Mouse (Mus musculus): ENCODE measurements around the gene Kcnip2. TPM values are rescaled to one million over a fixed set of nuclear protein-coding genes. Genes with fewer than 3 reads are reported as not detected.

The Kcnip2 gene
- 0.40 and 0.51 TPM in 2 replicates for polyA plus RNA-seq (2016; fragmentation: Nextera tagmentation; extraction: Ambion mirVana)

DNA sequence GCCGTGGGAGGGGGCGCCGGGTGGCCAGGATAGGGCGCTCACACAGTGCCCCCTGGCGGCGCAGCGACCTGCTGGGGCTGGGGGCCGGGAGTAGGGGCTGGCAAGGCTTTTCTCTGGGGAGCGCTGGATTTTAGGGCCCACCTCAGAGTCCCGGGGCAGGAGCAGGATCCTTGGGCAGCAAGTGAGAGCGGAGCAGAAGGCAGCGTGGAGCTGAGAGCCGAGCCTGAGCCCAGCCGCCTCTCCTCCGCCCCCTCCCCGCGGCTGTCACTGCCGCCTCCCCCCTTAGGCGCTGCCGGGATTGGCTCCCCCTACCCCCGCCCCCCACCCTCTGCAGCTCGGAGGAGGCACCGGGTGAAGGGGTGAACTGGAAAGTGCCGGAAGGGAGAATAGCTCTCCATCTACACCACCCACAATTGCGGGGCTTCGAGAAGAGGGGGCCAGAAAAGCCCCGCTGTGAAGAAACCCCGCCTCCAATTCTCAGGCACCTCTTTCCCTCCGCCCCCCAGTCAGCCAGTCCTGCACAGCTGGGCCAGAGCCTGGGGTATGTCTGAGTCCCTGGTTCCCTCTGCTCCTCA, at the start of gene Kcnip2:
TSS of gene Kcnip2 (minus strand) at position 231 of the 575 bp plus-strand sequence.
- Histone ChIP-seq H3K4me1 (replicated peaks) (peaks cover 44% of the 10 kb centered on the region), H3K4me2 (peak within 1 kb of the TSS; percentile 81), H3K4me3 (replicated peaks) (peak within 1 kb of the TSS; percentile 40), H3K36me3 (peaks cover 27% of the 10 kb centered on the region), H3K9me3 (no peaks in the 10 kb centered on the region), H3K27ac (0 out of 2 replicates have a peak within 1 kb of the TSS, but pooled peaks have one; percentile 7), H3K27me3 (peaks cover 57% of the 10 kb centered on the region), H3K9ac (replicated peaks) (peak within 1 kb of the TSS; percentile 54)
- peak; percentile 43 for ATAC-seq (ENCODE audit: insufficient number of reproducible peaks, insufficient read depth, low FRiP score, low TSS enrichment, low read depth)
- 0% methylated on average over 25 of the region's 29 CpGs for WGBS

DNA sequence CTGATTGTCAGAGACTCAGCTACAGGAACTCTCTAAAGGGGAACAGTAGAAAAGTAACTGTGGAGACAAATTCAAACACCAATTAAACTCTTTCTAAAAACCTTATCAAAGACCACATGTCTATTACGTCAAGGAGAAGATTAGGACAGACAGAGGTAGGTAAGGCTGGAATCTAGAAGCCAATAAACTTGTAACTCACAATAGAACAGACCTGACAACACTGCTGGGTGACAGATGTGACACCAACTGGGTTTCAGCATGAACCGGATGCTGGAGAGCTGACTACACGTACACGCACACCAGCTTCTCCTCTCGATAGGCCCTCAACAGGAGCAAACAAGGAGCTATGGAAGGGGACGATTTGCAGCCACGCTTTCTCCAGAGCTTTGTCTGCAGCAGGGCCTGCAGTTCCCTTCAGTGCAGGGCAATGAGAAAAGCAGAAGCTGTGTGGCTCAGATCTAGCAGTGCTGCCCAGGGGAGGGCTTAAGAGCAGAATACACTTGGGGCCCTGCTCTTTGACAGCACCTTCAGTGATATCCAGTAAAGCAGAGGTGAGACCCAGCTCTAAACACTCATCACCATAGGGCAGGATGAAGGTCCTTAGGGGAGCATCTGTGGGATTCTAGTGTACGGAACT, 39.5 kb upstream of the Kcnip2 start:
- H3K4me1 ChIP-seq (replicated peaks) = 0 out of 2 replicates have a peak, but pooled peaks cover 12% of the 10 kb centered on the region
- H3K9me3 ChIP-seq = no peaks in the 10 kb centered on the region
- H3K4me3 ChIP-seq (replicated peaks) = no peak overlapping the region
- no peak overlapping the region for H3K9ac ChIP-seq (replicated peaks)
- no peak for ATAC-seq (ENCODE audit: insufficient number of reproducible peaks, insufficient read depth, low FRiP score, low TSS enrichment, low read depth)
- H3K27me3 ChIP-seq = no peaks in the 10 kb centered on the region
- H3K4me2 ChIP-seq = no peak overlapping the region
- H3K36me3 ChIP-seq = no peaks in the 10 kb centered on the region
- 0 out of 2 replicates have a peak overlapping the region, but pooled peaks have one; percentile 19 for H3K27ac ChIP-seq
- WGBS = 59% methylated on average over 8 of the region's 8 CpGs

DNA sequence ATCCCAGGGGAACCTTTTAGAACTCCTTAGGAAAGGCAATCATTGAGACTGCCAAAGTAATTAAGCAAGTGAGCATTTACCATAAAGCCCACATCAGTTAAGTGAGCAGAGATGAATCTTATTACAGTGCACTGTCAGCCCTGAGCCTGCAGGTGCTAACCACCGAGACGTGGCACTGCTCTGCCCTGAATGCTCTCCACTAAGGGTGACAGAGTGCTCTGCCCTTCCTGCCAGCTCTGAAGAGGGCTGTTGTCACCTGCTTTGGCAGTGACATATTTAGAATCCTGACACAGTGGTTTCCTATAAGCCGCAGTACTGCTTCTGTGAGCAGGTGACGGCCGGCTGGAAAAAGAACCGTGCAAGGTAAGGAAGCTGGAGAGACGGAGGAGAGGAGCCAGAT, 38.7 kb upstream of the Kcnip2 start:
- H3K4me1 ChIP-seq (replicated peaks) = 0 out of 2 replicates have a peak, but pooled peaks cover 12% of the 10 kb centered on the region
- no peaks in the 10 kb centered on the region for H3K9me3 ChIP-seq
- WGBS = 80% methylated on average over 7 of the region's 7 CpGs
- no peak for ATAC-seq (ENCODE audit: insufficient number of reproducible peaks, insufficient read depth, low FRiP score, low TSS enrichment, low read depth)
- no peak overlapping the region for H3K4me2 ChIP-seq
- no peaks in the 10 kb centered on the region for H3K27me3 ChIP-seq
- no peak overlapping the region for H3K4me3 ChIP-seq (replicated peaks)
- H3K27ac ChIP-seq = no peak overlapping the region
- H3K36me3 ChIP-seq = no peaks in the 10 kb centered on the region
- H3K9ac ChIP-seq (replicated peaks) = no peak overlapping the region

DNA sequence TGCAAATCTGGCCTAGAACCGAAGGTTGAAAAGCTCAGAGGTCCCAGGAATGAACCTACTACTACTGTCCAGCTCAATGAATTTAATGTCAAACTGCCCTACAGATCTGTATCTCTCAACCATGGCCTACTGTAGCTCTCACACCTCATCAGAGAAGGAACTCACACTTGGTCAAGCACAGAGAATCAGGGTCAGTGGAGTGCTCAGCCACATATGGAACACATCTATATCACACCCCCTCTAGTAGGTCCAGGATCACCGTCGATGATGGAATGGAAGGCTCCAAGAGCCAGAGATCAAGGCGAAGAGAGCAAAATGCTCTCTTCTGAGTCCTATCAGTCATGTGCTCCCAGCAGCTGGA, 31.9 kb upstream of the Kcnip2 start:
- 73% methylated on average over 4 of the region's 4 CpGs for WGBS
- Histone ChIP-seq H3K36me3 (no peaks in the 10 kb centered on the region), H3K4me2 (no peak overlapping the region), H3K9ac (replicated peaks) (no peak overlapping the region), H3K9me3 (no peaks in the 10 kb centered on the region), H3K4me1 (replicated peaks) (peaks cover 15% of the 10 kb centered on the region), H3K27me3 (no peaks in the 10 kb centered on the region), H3K27ac (peak overlapping the region; percentile 59; the same call in 1 of the 2 replicates), H3K4me3 (replicated peaks) (no peak overlapping the region)
- no peak for ATAC-seq (ENCODE audit: insufficient number of reproducible peaks, insufficient read depth, low FRiP score, low TSS enrichment, low read depth)

DNA sequence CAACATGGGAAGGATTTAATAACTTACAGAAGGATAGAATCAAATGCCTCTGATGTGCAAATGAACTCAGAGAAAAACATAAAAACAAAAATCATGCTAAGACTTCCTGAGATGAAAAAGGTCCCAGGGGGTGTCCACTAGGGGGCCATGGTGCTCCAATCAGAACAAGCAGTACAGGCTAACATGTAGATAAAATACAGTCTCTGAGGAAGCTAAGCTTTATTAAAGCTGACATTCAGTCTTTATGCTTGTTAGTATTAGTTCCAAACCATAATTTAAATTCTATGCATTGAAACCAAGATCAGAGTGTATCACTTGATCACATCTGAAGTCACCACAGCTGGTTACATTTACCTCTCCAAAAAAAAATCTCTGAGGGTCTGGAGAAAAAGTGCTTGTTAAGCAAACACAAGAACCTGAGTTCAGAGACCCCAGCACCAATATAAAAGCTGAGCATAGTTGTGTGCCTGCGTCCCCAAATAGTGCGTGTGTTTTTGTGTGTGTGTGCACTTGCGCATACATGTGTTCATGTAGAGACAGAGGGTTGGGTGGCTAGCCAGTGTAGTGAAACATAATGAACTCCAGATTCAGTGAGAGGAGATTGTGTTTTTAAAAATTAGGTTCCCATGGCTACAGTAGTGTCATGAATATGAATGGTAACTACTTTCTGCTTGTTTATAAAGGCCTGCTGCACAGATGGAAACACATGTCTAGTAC, 31.3 kb upstream of the Kcnip2 start:
- no peak for ATAC-seq (ENCODE audit: insufficient number of reproducible peaks, insufficient read depth, low FRiP score, low TSS enrichment, low read depth)
- 64% methylated on average over 3 of the region's 3 CpGs for WGBS
- Histone ChIP-seq H3K4me3 (replicated peaks) (no peak overlapping the region), H3K9me3 (no peaks in the 10 kb centered on the region), H3K27ac (no peak overlapping the region), H3K4me1 (replicated peaks) (peaks cover 15% of the 10 kb centered on the region), H3K36me3 (no peaks in the 10 kb centered on the region), H3K9ac (replicated peaks) (no peak overlapping the region), H3K4me2 (no peak overlapping the region), H3K27me3 (no peaks in the 10 kb centered on the region)

DNA sequence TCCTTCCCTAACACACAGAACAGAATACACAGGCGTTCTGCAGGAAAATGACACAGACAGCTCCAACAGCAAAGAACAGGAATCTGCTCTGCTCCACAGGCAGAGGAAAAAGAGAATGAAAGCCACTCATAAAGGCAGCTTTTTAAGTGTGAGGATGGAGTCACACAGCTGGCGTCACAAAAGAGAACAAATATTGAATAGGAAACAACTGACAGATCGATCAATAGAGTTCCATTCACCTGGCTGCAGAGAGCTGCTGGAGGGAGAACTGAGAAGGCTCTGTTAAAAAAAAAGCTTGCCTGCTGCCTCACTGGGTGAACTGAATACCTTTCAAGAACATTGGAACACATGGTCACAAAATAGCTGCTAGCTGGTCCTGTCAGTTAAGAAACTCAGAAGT, 28.3 kb upstream of the Kcnip2 start:
- no peak overlapping the region for H3K4me3 ChIP-seq (replicated peaks)
- no peak overlapping the region for H3K4me2 ChIP-seq
- ATAC-seq (ENCODE audit: insufficient number of reproducible peaks, insufficient read depth, low FRiP score, low TSS enrichment, low read depth) = no peak
- no peaks in the 10 kb centered on the region for H3K9me3 ChIP-seq
- H3K4me1 ChIP-seq (replicated peaks) = peaks cover 15% of the 10 kb centered on the region
- H3K36me3 ChIP-seq = no peaks in the 10 kb centered on the region
- WGBS = 81% methylated on average over 3 of the region's 3 CpGs
- H3K9ac ChIP-seq (replicated peaks) = no peak overlapping the region
- H3K27me3 ChIP-seq = no peaks in the 10 kb centered on the region
- H3K27ac ChIP-seq = no peak overlapping the region

DNA sequence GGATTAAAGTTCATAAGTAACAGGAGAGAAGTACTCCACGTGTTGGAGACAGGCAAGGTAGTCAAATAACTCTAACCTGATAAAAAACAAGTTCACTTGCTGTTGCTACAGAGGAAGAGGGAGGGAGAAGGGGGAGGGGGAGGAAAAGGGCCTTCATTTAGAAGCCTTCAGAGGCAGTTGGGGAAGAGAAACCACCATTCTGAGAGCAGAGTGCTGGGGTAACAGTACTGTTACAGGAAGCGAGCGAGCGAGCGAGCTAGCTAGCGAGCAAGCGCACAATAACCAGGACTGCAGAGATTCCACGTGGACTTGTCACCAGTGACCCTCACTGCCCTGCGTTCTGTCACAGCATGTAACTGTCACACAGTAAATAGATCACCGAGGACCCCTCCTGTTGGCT, 27.6 kb upstream of the Kcnip2 start:
- H3K27me3 ChIP-seq = no peaks in the 10 kb centered on the region
- no peaks in the 10 kb centered on the region for H3K36me3 ChIP-seq
- no peak overlapping the region for H3K27ac ChIP-seq
- H3K4me1 ChIP-seq (replicated peaks) = peaks cover 15% of the 10 kb centered on the region
- 48% methylated on average over 10 of the region's 10 CpGs for WGBS
- H3K9ac ChIP-seq (replicated peaks) = no peak overlapping the region
- ATAC-seq (ENCODE audit: insufficient number of reproducible peaks, insufficient read depth, low FRiP score, low TSS enrichment, low read depth) = no peak
- no peak overlapping the region for H3K4me2 ChIP-seq
- no peak overlapping the region for H3K4me3 ChIP-seq (replicated peaks)
- no peaks in the 10 kb centered on the region for H3K9me3 ChIP-seq

DNA sequence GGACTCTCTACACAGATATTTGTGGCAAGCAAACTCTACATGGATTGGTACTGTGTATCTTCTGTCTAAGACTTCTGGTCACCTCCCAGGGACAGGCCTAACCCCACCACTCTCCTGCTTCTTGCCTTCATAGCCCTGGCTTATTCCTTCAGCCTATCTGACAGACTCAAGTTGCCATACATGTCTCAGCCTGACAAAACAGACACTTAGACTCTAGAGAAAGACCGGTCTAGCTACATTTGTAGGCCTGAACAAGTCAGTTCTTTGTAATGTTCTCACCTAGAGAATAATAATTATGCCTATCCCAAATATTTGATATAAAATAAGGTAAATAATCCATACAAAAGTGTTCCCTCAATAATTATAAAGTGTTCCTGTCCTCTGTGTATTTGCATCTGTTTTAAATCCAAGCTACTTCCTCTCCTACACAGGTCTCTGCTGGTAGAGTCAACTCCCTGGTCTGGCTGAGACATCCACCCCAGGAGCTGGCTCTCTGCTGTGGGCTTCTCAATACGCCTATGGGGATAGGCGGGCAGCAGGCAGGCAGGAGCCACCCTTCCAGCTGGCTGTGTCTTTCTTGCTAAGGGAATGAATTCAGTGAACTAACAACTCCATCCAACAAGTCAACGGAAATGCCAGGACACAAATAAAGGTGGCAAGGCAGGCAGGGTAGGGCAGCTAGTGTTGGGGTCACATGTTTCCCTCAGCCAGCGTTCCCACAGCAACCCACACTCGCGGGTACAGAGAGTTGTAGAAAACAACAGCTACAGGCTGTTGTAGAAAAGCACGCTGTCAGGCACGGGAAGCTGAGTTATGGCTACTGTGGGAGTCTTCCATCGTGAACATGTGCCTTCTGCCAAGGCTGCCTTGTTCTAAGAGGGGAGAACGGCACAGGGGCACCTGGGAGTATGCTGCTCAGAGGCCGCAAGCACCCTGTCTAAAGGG, 21.5 kb upstream of the Kcnip2 start:
- Histone ChIP-seq H3K9me3 (no peaks in the 10 kb centered on the region), H3K4me2 (no peak overlapping the region), H3K27me3 (no peaks in the 10 kb centered on the region), H3K36me3 (no peaks in the 10 kb centered on the region), H3K27ac (no peak overlapping the region), H3K9ac (replicated peaks) (no peak overlapping the region), H3K4me3 (replicated peaks) (no peak overlapping the region), H3K4me1 (replicated peaks) (peaks cover 5% of the 10 kb centered on the region; the same call in 1 of the 2 replicates)
- WGBS = 81% methylated on average over 12 of the region's 12 CpGs
- ATAC-seq (ENCODE audit: insufficient number of reproducible peaks, insufficient read depth, low FRiP score, low TSS enrichment, low read depth) = no peak

DNA sequence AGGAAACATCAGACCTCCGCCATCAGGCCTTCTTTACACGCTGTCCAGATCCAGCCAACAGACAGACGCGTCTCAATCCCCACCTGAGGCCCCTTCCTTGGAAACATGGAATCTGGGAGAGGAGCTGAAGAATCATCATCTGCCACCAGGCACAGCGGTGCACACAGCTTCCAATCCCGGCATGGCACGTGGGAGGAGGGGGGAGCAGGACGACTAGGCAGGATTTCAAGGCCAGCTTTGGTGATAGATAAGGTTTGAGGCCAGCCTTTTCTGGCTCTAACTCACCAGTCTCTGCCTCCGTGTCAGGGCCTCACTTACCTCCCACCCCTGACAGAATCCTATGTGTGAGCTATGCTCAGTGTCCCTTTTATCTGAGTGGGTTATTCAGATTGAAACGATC, 19.6 kb upstream of the Kcnip2 start:
- no peak for ATAC-seq (ENCODE audit: insufficient number of reproducible peaks, insufficient read depth, low FRiP score, low TSS enrichment, low read depth)
- no peaks in the 10 kb centered on the region for H3K9me3 ChIP-seq
- H3K9ac ChIP-seq (replicated peaks) = no peak overlapping the region
- H3K27me3 ChIP-seq = no peaks in the 10 kb centered on the region
- H3K4me2 ChIP-seq = no peak overlapping the region
- H3K4me3 ChIP-seq (replicated peaks) = no peak overlapping the region
- no peaks in the 10 kb centered on the region for H3K36me3 ChIP-seq
- H3K27ac ChIP-seq = no peak overlapping the region
- peaks cover 5% of the 10 kb centered on the region; the same call in 1 of the 2 replicates for H3K4me1 ChIP-seq (replicated peaks)
- 87% methylated on average over 10 of the region's 10 CpGs for WGBS

DNA sequence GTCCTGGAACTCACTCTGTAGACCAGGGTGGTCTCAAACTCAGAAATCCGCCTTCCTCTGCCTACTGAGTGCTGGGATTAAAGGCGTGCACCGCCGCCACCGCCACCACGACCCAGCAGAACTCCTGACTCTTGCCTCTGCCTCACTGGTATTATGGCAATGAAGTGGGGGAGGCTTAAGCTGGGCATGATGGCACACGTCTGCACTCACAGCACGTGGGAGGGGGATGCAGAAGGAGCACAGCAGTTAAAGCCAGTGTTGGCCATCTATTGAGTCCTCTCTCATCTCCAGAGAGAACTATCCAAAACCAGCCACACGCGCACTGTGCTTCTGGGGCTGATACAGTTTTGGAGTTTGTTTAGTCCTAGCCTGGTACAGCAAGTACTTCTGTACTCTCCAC, 17.8 kb upstream of the Kcnip2 start:
- no peaks in the 10 kb centered on the region for H3K36me3 ChIP-seq
- 84% methylated on average over 10 of the region's 10 CpGs for WGBS
- peaks cover 5% of the 10 kb centered on the region; the same call in 1 of the 2 replicates for H3K4me1 ChIP-seq (replicated peaks)
- H3K27ac ChIP-seq = no peak overlapping the region
- no peak overlapping the region for H3K4me2 ChIP-seq
- H3K9ac ChIP-seq (replicated peaks) = no peak overlapping the region
- H3K27me3 ChIP-seq = no peaks in the 10 kb centered on the region
- H3K9me3 ChIP-seq = no peaks in the 10 kb centered on the region
- no peak for ATAC-seq (ENCODE audit: insufficient number of reproducible peaks, insufficient read depth, low FRiP score, low TSS enrichment, low read depth)
- H3K4me3 ChIP-seq (replicated peaks) = no peak overlapping the region

All from limb, embryonic 12.5 days (tissue).